Mouse (Mus musculus): ENCODE data around the gene Ggcx.

The Ggcx gene

GRCm38 (mm10) chr6:72387816-72388215 lies 26.3 kb upstream of the Ggcx start:
- no peak for DNase-seq (ENCODE audit: extremely low spot score, low read depth, low spot score)

- DNase-seq (ENCODE audit: extremely low spot score, low read depth, low spot score), result no peak
Observed at GRCm38 (mm10) chr6:72388266-72388665, 25.8 kb upstream of the Ggcx start.

- no peak for DNase-seq (ENCODE audit: extremely low spot score, low read depth, low spot score)
Observed at GRCm38 (mm10) chr6:72388791-72389329, 25.2 kb upstream of the Ggcx start.

- DNase-seq (ENCODE audit: extremely low spot score, low read depth, low spot score), result no peak
Observed at GRCm38 (mm10) chr6:72389471-72389940, 24.6 kb upstream of the Ggcx start.

- DNase-seq (ENCODE audit: extremely low spot score, low read depth, low spot score), result no peak
Observed at GRCm38 (mm10) chr6:72389941-72390771, 24.0 kb upstream of the Ggcx start, which contains the start of gene Vamp8. Vamp8 (minus strand) TSS chr6:72390703.

GRCm38 (mm10) chr6:72390795-72391521 lies 23.1 kb upstream of the Ggcx start:
- no peak for DNase-seq (ENCODE audit: extremely low spot score, low read depth, low spot score)

GRCm38 (mm10) chr6:72392341-72392740 lies 21.8 kb upstream of the Ggcx start:
- DNase-seq (ENCODE audit: extremely low spot score, low read depth, low spot score), result no peak

GRCm38 (mm10) chr6:72396837-72397251 lies 17.3 kb upstream of the Ggcx start:
- no peak for DNase-seq (ENCODE audit: extremely low spot score, low read depth, low spot score)

- no peak for DNase-seq (ENCODE audit: extremely low spot score, low read depth, low spot score)
Observed at GRCm38 (mm10) chr6:72399967-72400366, 14.1 kb upstream of the Ggcx start.

- DNase-seq (ENCODE audit: extremely low spot score, low read depth, low spot score), result no peak
Observed at GRCm38 (mm10) chr6:72401875-72402274, 12.2 kb upstream of the Ggcx start.

GRCm38 (mm10) chr6:72405356-72405755 lies 8.8 kb upstream of the Ggcx start:
- DNase-seq (ENCODE audit: extremely low spot score, low read depth, low spot score), result no peak

GRCm38 (mm10) chr6:72407119-72407518 lies 7.0 kb upstream of the Ggcx start:
- peak; percentile 86 for DNase-seq (ENCODE audit: extremely low spot score, low read depth, low spot score)

- DNase-seq (ENCODE audit: extremely low spot score, low read depth, low spot score), result no peak
Observed at GRCm38 (mm10) chr6:72409567-72409966, 4.5 kb upstream of the Ggcx start.

- DNase-seq (ENCODE audit: extremely low spot score, low read depth, low spot score), result no peak
Observed at GRCm38 (mm10) chr6:72410003-72410402, 4.1 kb upstream of the Ggcx start.

- DNase-seq (ENCODE audit: extremely low spot score, low read depth, low spot score), result no peak
Observed at GRCm38 (mm10) chr6:72410518-72410917, 3.6 kb upstream of the Ggcx start.

GRCm38 (mm10) chr6:72415181-72415580 lies 1.1 kb downstream of the Ggcx start:
- no peak for DNase-seq (ENCODE audit: extremely low spot score, low read depth, low spot score)

GRCm38 (mm10) chr6:72415964-72416772 lies 2.1 kb downstream of the Ggcx start:
- DNase-seq (ENCODE audit: extremely low spot score, low read depth, low spot score), result no peak

GRCm38 (mm10) chr6:72418279-72418678 lies 4.2 kb downstream of the Ggcx start:
- no peak for DNase-seq (ENCODE audit: extremely low spot score, low read depth, low spot score)

GRCm38 (mm10) chr6:72419806-72420205 lies 5.7 kb downstream of the Ggcx start:
- no peak for DNase-seq (ENCODE audit: extremely low spot score, low read depth, low spot score)

- no peak for DNase-seq (ENCODE audit: extremely low spot score, low read depth, low spot score)
Observed at GRCm38 (mm10) chr6:72420901-72421300, 6.8 kb downstream of the Ggcx start.

- no peak for DNase-seq (ENCODE audit: extremely low spot score, low read depth, low spot score)
Observed at GRCm38 (mm10) chr6:72425646-72426045, 11.5 kb downstream of the Ggcx start.
